Mouse (Mus musculus) liver, embryonic 14.5 days (tissue): ENCODE results near the gene Crygc. TPM values are rescaled to one million over a fixed set of nuclear protein-coding genes. Genes with fewer than 3 reads are reported as not detected.

Experiments used
- ATAC-seq: fragments of 200-750 bp; cut with Nextera tagmentation; 2 replicates; pipeline ENCODE4 v1.8.0; 2017; ENCODE audit warnings: moderate number of reproducible peaks, mild to moderate bottlenecking, moderate library complexity; ENCODE audit not compliant: insufficient read depth
- DNase-seq, 3 experiments: peaks; one replicate each; pipeline ENCODE4 v3.0.0-alpha.2; 2012 to 2013; ENCODE audit warnings: low read depth in 3 of 3, low spot score in 3 of 3
- H3K27ac ChIP-seq: fragments of 300-500 bp; sonication (generic); 2 replicates; pipeline ENCODE4 v1.5.1; 2014; ENCODE audit warnings: moderate library complexity, mild to moderate bottlenecking, control low read depth, inconsistent platforms
- H3K27me3 ChIP-seq: fragments of 300-500 bp; sonication (generic); 2 replicates; pipeline ENCODE4 v1.6.1; 2014; ENCODE audit warnings: mild to moderate bottlenecking, low read length, moderate library complexity; ENCODE audit not compliant: control insufficient read depth, insufficient read depth
- H3K36me3 ChIP-seq: fragments of 300-500 bp; sonication (generic); replicated peaks from 2 replicates; pipeline ENCODE4 v1.6.1; 2014; ENCODE audit warnings: low read depth; ENCODE audit not compliant: control insufficient read depth, insufficient read depth
- H3K4me1 ChIP-seq, 2 experiments: fragments of 200-500 bp in 1 of 2; fragments of 300-500 bp in 1 of 2; sonication (generic) in 1 of 2; replicated peaks; 2 replicates each; pipeline ENCODE4 v1.6.1; 2012 to 2014; ENCODE audit warnings: antibody characterized with exemption in 1 of 2, inconsistent platforms in 1 of 2, low read length in 1 of 2; ENCODE audit not compliant: control insufficient read depth in 2 of 2, insufficient read depth in 2 of 2
- H3K4me2 ChIP-seq: fragments of 300-500 bp; sonication (generic); 2 replicates; pipeline ENCODE4 v1.6.1; 2014; ENCODE audit warnings: low read depth, mild to moderate bottlenecking, control low read depth, moderate library complexity
- H3K4me3 ChIP-seq, 2 experiments: fragments of 200-500 bp in 1 of 2; fragments of 300-500 bp in 1 of 2; sonication (generic) in 1 of 2; 2 replicates each; pipeline ENCODE4 v1.5.1; 2012 to 2014; ENCODE audit warnings: low read depth in 2 of 2, low read length in 2 of 2, mild to moderate bottlenecking in 2 of 2, control low read depth in 1 of 2, inconsistent platforms in 1 of 2, moderate library complexity in 1 of 2; ENCODE audit not compliant: insufficient read depth in 1 of 2
- H3K9ac ChIP-seq: fragments of 300-500 bp; sonication (generic); replicated peaks from 2 replicates; pipeline ENCODE4 v1.6.1; 2014; ENCODE audit warnings: mild to moderate bottlenecking, control low read depth, moderate library complexity
- H3K9me3 ChIP-seq: fragments of 300-500 bp; sonication (generic); 2 replicates; pipeline ENCODE4 v1.6.1; 2016; ENCODE audit warnings: low read length, mixed read lengths; ENCODE audit not compliant: control insufficient read depth
- CTCF ChIP-seq: IDR thresholded peaks from 2 replicates; pipeline ENCODE4 v1.5.1; 2016; ENCODE audit warnings: antibody characterized with exemption, low read depth, control low read depth
- EP300 ChIP-seq: IDR thresholded peaks from 2 replicates; pipeline ENCODE4 v1.6.1; 2016; ENCODE audit warnings: antibody characterized with exemption, low read depth
- WGBS: fragments of 180-500 bp; shearing (Covaris S2); extraction: QIAGEN DNeasy Blood & Tissue Kit; methylation state at CpG from one replicate; pipeline ENCODE4 v1.1.7; 2014; ENCODE audit not compliant: insufficient replicate concordance; 5-methylcytosine and 5-hydroxymethylcytosine counted together
- polyA plus RNA-seq, 2 experiments: library from polyadenylated mRNA; depleted of rRNA in 1 of 2; stranded (reverse) in 1 of 2; unstranded in 1 of 2; fragments of >200 nt; fragmentation: Nextera tagmentation in 1 of 2; extraction: Ambion mirVana in 1 of 2; gene quantifications; 2 replicates each; pipeline versions ENCODE4 v1.2.1 to v1.2.3; 2012 to 2014

The Crygc gene
- polyA plus RNA-seq, 2 experiments: not detected

DNA sequence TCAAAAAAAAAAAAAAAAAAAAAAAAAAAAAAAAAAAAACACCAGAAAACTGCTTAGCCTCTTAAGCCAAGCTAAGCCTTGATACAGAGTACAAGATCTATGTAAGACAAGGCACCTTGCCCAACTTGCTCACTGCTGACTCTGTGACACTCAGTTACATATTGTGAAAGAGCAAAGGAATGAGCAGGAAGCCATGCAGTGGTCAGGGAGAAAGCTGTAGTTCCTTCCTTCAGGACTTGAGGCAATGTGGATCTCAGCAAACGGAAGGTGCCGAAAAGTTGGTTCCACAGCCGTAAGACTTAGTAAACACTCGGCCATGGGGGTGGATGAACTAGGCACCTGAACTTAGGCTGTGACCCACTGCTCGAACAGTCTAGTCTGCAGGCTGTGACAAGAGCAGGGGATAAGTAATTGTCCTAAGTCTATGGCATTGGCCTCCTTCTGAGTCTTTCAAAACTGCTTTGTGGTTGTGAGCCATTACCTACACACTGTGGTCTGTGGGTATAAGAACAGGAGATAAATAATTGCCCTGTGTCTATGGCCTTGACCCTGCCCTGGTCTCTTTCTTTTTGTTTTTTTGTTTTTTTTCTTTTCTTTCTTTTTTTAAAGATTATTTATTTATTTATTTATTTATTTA, 40.2 kb upstream of the Crygc start:
- no peak overlapping the region for H3K4me3 ChIP-seq
- H3K36me3 ChIP-seq: no peaks in the 10 kb centered on the region
- ATAC-seq: 0 out of 2 replicates have a peak, but pooled peaks have one; percentile 26
- no peaks in the 10 kb centered on the region for H3K27me3 ChIP-seq
- no peak overlapping the region for H3K9ac ChIP-seq
- H3K27ac ChIP-seq: no peak overlapping the region
- H3K4me1 ChIP-seq: peaks cover 0 to 11% of the 10 kb centered on the region in 2 experiments; a peak in 2 of 4 replicates
- H3K9me3 ChIP-seq: no peaks in the 10 kb centered on the region
- 64% methylated on average over 5 of the region's 5 CpGs for WGBS
- no peak for DNase-seq
- no peak for TF ChIP-seq EP300
- no peak overlapping the region for H3K4me2 ChIP-seq

DNA sequence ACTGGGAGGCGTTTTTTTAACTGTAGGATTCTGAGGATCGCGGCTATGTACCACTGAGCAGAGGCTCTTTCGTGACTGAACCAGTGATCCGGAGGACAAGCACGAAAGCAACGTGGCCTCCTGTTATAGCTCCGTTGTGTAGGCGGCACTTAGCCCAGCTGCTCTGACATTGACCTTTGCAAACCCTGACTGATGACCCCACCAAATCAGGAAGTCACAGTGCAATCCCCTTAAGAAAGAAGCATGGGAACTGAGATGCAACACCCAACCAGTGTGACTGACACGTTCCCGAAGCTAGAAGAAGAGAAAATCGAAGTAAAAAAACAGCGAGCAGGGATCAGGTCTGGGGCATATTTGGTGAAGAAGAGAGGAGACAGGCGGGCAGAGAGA, 39.3 kb upstream of the Crygc start:
- H3K9ac ChIP-seq: no peak overlapping the region
- H3K4me3 ChIP-seq: no peak overlapping the region
- WGBS: 31% methylated on average over 14 of the region's 14 CpGs
- TF ChIP-seq CTCF: no peak
- no peak for TF ChIP-seq EP300
- DNase-seq: no peak
- H3K36me3 ChIP-seq: no peaks in the 10 kb centered on the region
- no peak overlapping the region for H3K27ac ChIP-seq
- H3K4me2 ChIP-seq: peak overlapping the region; percentile 43
- H3K4me1 ChIP-seq: peaks cover 0 to 8% of the 10 kb centered on the region in 2 experiments; a peak in 2 of 4 replicates
- ATAC-seq: no peak
- no peaks in the 10 kb centered on the region for H3K9me3 ChIP-seq
- H3K27me3 ChIP-seq: no peaks in the 10 kb centered on the region

DNA sequence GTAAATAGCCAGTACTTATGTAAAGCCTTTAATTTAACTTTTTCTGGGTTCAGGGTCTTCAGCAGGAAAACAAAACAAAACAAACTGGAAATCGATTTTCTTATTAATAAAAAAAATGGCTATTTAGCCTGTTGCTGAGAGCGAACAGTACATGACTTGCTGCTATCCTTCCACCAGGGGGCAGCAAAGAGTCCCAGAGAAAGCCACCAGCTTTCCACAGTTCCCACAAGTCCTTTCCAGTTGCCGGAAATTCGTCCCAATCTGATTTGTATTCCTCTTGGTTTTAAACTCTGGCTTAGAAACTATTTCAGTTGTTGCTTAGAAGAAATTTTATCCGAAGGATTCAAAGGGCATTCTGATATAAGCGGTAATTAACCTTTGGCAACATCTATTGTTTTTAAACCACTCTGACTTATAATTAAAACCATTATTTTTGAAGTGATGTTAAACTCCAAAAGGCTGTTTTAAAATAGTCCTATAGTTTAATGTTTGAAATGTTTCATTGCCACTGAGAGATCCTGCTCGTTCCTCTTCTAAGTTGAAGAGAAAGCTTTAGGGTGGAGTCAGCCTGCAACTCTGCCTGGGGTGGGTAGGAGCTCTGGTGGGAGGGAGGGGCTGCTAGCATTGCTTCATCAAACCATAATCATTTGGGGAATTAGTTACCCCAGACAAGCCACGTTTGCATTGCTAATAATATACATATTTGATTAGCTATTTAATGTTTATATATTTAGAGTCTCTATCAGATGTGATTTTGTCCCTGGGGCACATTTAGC, 38.7 kb upstream of the Crygc start:
- no peaks in the 10 kb centered on the region for H3K9me3 ChIP-seq
- no peaks in the 10 kb centered on the region for H3K36me3 ChIP-seq
- no peak overlapping the region for H3K27ac ChIP-seq
- H3K4me3 ChIP-seq: no peak overlapping the region
- ATAC-seq: no peak
- 8% methylated on average over 8 of the region's 8 CpGs for WGBS
- H3K4me2 ChIP-seq: peak overlapping the region; percentile 43
- peak; percentile 49 to 58 (median 52) for DNase-seq
- H3K9ac ChIP-seq: no peak overlapping the region
- TF ChIP-seq EP300: no peak
- peak; percentile 86 for TF ChIP-seq CTCF
- no peaks in the 10 kb centered on the region for H3K27me3 ChIP-seq
- peaks cover 0 to 8% of the 10 kb centered on the region in 2 experiments; a peak in 2 of 4 replicates for H3K4me1 ChIP-seq

DNA sequence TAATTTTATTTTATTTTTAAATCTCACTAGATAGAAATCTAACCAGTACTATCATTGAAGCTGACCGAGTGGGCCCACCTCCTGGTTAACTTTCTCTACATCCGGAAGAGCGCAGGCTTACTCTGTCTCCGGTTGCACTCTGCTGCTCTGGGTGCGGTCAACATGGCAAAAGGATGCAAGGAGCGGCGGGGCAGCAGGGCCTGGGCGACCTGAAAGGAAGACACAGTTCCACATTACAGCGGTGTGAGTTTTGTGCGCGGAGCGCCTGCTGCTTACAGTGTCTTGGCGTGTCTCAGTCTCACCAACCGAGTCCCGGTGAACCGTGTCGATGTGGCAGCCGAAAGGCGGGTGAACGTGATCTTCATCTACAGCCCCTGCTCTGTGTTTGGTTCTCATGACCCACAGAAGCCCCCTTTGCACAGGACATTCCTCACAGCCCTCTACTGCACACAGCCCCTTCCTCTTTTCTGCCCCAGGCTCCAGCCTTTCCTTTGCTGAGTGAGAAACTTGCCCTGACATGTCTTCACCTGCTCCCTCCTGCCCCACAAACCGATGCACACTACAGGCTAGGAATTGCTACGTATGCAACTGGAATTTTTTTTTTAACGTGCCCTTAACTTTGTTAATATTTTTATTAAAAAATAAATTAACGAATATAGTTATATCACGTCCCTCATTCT, 36.4 kb upstream of the Crygc start:
- H3K4me2 ChIP-seq: no peak overlapping the region
- ATAC-seq: no peak
- H3K36me3 ChIP-seq: no peaks in the 10 kb centered on the region

DNA sequence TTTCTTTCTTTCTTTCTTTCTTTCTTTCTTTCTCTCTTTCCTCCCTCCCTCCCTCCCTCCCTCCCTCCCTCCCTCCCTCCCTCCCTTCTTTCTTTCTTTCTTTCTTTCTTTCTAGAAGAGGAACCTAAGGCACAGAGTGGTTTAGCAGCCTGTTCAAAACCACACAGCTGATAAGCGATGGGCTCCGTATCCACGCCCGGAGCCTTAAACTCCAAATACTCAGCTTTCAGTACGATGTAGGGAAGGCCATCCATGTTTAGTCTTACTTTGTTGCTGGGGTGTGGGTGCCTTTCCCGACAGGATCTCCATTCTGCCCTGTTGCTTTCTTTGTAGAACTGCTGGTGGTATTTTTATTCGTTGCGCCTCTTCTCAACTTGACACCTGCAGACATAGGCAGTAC, 35.7 kb upstream of the Crygc start:
- no peak for ATAC-seq
- TF ChIP-seq CTCF (no peak), EP300 (no peak)
- Histone ChIP-seq H3K36me3 (no peaks in the 10 kb centered on the region), H3K27me3 (no peaks in the 10 kb centered on the region), H3K4me2 (no peak overlapping the region), H3K27ac (no peak overlapping the region), H3K4me1 (peaks cover 0 to 8% of the 10 kb centered on the region in 2 experiments; a peak in 2 of 4 replicates), H3K9ac (no peak overlapping the region), H3K9me3 (no peaks in the 10 kb centered on the region), H3K4me3 (no peak overlapping the region)
- WGBS: 46% methylated on average over 8 of the region's 8 CpGs
- DNase-seq: no peak

More for the DNA sequence above, 36.4 kb upstream of the Crygc start:
- no peaks in the 10 kb centered on the region for H3K9me3 ChIP-seq
- no peak overlapping the region for H3K4me3 ChIP-seq
- WGBS: 63% methylated on average over 25 of the region's 25 CpGs
- H3K4me1 ChIP-seq: peaks cover 0 to 8% of the 10 kb centered on the region in 2 experiments; a peak in 2 of 4 replicates
- H3K9ac ChIP-seq: no peak overlapping the region
- DNase-seq: no peak
- TF ChIP-seq CTCF (no peak), EP300 (no peak)
- no peaks in the 10 kb centered on the region for H3K27me3 ChIP-seq
- H3K27ac ChIP-seq: no peak overlapping the region
